Mouse (Mus musculus): ENCODE data around the gene Atrn.
A peak's percentile ranks its signal among the peaks of the same experiment; 100 is the strongest.

Atrn gene

GRCm38 (mm10) chr2:131040854-131041825, 134.8 kb downstream of the Atrn start:
- peak; percentile 35 for DNase-seq (ENCODE audit: low spot score)

GRCm38 (mm10) chr2:131042988-131043387, 136.7 kb downstream of the Atrn start, which contains the start of gene Gfra4:
Gene Gfra4, minus strand, starts transcription at chr2:131043088.
- no peak for DNase-seq (ENCODE audit: low spot score)

- peak; percentile 13 for DNase-seq (ENCODE audit: low spot score)
These were observed 138.1 kb downstream of the Atrn start for GRCm38 (mm10) chr2:131044354-131044852.

GRCm38 (mm10) chr2:131044989-131045720, 138.9 kb downstream of the Atrn start:
- no peak for DNase-seq (ENCODE audit: low spot score)

GRCm38 (mm10) chr2:131046025-131046424, 139.7 kb downstream of the Atrn start:
- no peak for DNase-seq (ENCODE audit: low spot score)

GRCm38 (mm10) chr2:131052043-131052442, 145.7 kb downstream of the Atrn start:
- DNase-seq (ENCODE audit: low spot score): no peak

GRCm38 (mm10) chr2:131052862-131053418, 146.6 kb downstream of the Atrn start:
- no peak for DNase-seq (ENCODE audit: low spot score)

GRCm38 (mm10) chr2:131053851-131054645, 147.8 kb downstream of the Atrn start:
- DNase-seq (ENCODE audit: low spot score): peak; percentile 48

GRCm38 (mm10) chr2:131054646-131055264, 148.5 kb downstream of the Atrn start:
- DNase-seq (ENCODE audit: low spot score): peak; percentile 27

- DNase-seq (ENCODE audit: low spot score): peak; percentile 82
These were observed 149.3 kb downstream of the Atrn start for GRCm38 (mm10) chr2:131055631-131056030.

GRCm38 (mm10) chr2:131056191-131056590, 149.9 kb downstream of the Atrn start:
- peak; percentile 76 for DNase-seq (ENCODE audit: low spot score)

- DNase-seq (ENCODE audit: low spot score): no peak
These were observed 152.4 kb downstream of the Atrn start for GRCm38 (mm10) chr2:131058672-131059071.

- DNase-seq (ENCODE audit: low spot score): no peak
These were observed 153.1 kb downstream of the Atrn start for GRCm38 (mm10) chr2:131059377-131059776.

- no peak for DNase-seq (ENCODE audit: low spot score)
These were observed 153.7 kb downstream of the Atrn start for GRCm38 (mm10) chr2:131059781-131060540.

GRCm38 (mm10) chr2:131060784-131061183, 154.5 kb downstream of the Atrn start:
- peak; percentile 63 for DNase-seq (ENCODE audit: low spot score)

- no peak for DNase-seq (ENCODE audit: low spot score)
These were observed 155.3 kb downstream of the Atrn start for GRCm38 (mm10) chr2:131061607-131062006.

- DNase-seq (ENCODE audit: low spot score): peak; percentile 20
These were observed 157.1 kb downstream of the Atrn start, which contains the start of gene Adam33 for GRCm38 (mm10) chr2:131063404-131063864. Gene Adam33, minus strand, starts transcription at chr2:131063814.

- no peak for DNase-seq (ENCODE audit: low spot score)
These were observed 160.0 kb downstream of the Atrn start for GRCm38 (mm10) chr2:131066342-131066741.

- DNase-seq (ENCODE audit: low spot score): no peak
These were observed 161.2 kb downstream of the Atrn start for GRCm38 (mm10) chr2:131067481-131067880.

- no peak for DNase-seq (ENCODE audit: low spot score)
These were observed 166.2 kb downstream of the Atrn start for GRCm38 (mm10) chr2:131072536-131072935.
